1 mouse cellular context compared by ENCODE assay signal in the genomic region with DNA sequence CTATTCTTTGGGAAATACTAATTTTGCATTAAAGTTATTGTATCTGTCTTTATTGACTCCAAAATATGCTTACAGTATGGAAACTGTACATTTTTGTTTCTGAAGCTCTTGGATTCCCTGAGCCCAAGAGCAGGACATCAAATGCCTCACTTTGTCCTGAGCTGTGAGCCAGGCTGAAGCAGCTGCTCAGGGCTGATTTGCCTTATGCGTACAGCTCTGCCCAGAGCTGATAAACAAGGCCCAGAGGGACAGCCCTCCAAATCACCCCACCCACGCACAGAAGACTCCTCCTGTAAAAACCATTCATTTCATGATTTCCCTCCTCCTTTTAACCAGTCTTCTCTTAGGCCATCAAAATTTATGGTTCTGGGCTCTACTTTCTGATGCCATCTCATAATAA.
TF ChIP-seq lines count a peak whose summit lies in the region.

No protein-coding gene starts in this region.

TF ChIP-seq in MEL, 35 proteins besides CTCF, POLR2A, EP300 and RAD21 (continued from another document):
- TF ChIP-seq MXI1 (IDR thresholded peaks at IDR 0.05; ENCODE audit: low read depth, low read length) = 0 out of 2 replicates have a peak, but pooled peaks have one; percentile 55
- TF ChIP-seq HCFC1 (IDR thresholded peaks at IDR 0.05; ENCODE audit: low read depth, low read length) = peak; percentile 17; the same call in 1 of the 2 replicates
- TF ChIP-seq NELFE (IDR thresholded peaks at IDR 0.05; ENCODE audit: low read depth, low read length) = peak; percentile 48; the same call in 1 of the 2 replicates
- TF ChIP-seq RCOR1 (IDR thresholded peaks at IDR 0.05; ENCODE audit: low read depth, low read length) = peak; percentile 55
- no peak for TF ChIP-seq ZMIZ1 (IDR thresholded peaks at IDR 0.05; ENCODE audit: low read depth, low read length)
- TF ChIP-seq ETS1 (IDR thresholded peaks at IDR 0.05; ENCODE audit: low read depth, low read length) = peak; percentile 86
- no peak for TF ChIP-seq POLR2AphosphoS5 (IDR thresholded peaks at IDR 0.05; ENCODE audit: borderline replicate concordance, low read depth, low read length)
